Mouse (Mus musculus) kidney, postnatal 0 days (tissue): ENCODE measurements around the gene Map2k6. TPM values are rescaled to one million over a fixed set of nuclear protein-coding genes. Genes with fewer than 3 reads are reported as not detected.

Experiments
- ATAC-seq: fragments of 200-750 bp; cut with Nextera tagmentation; replicated peaks from 2 replicates; pipeline ENCODE4 v1.8.0; 2017; ENCODE audit warnings: low read depth, moderate number of reproducible peaks, moderate TSS enrichment, moderate library complexity; ENCODE audit not compliant: low FRiP score
- DNase-seq: peaks from one replicate; pipeline ENCODE4 v3.0.0-alpha.2; 2016; ENCODE audit warnings: low spot score
- H3K27ac ChIP-seq: fragments of 300-500 bp; sonication (generic); 2 replicates; pipeline ENCODE4 v1.5.1; 2014; ENCODE audit warnings: mild to moderate bottlenecking
- H3K27me3 ChIP-seq: fragments of 300-500 bp; sonication (generic); 2 replicates; pipeline ENCODE4 v1.6.1; 2014; ENCODE audit warnings: low read length, mixed read lengths; ENCODE audit not compliant: insufficient read depth
- H3K36me3 ChIP-seq: fragments of 300-500 bp; sonication (generic); 2 replicates; pipeline ENCODE4 v1.6.1; 2014; ENCODE audit warnings: low read length, mixed read lengths; ENCODE audit not compliant: insufficient read depth
- H3K4me1 ChIP-seq: fragments of 300-500 bp; sonication (generic); replicated peaks from 2 replicates; pipeline ENCODE4 v1.6.1; 2014; ENCODE audit warnings: antibody characterized with exemption, low read length, mixed read lengths; ENCODE audit not compliant: insufficient read depth
- H3K4me2 ChIP-seq: fragments of 300-500 bp; sonication (generic); 2 replicates; pipeline ENCODE4 v1.6.1; 2014; ENCODE audit warnings: mild to moderate bottlenecking, low read length, moderate library complexity, mixed read lengths
- H3K4me3 ChIP-seq: fragments of 300-500 bp; sonication (generic); replicated peaks from 2 replicates; pipeline ENCODE4 v1.5.1; 2014; ENCODE audit warnings: low read depth, low read length
- H3K9ac ChIP-seq: fragments of 300-500 bp; sonication (generic); 2 replicates; pipeline ENCODE4 v1.6.1; 2014; ENCODE audit warnings: low read depth, low read length
- H3K9me3 ChIP-seq: fragments of 300-500 bp; sonication (generic); replicated peaks from 2 replicates; pipeline ENCODE4 v1.6.1; 2016; ENCODE audit warnings: low read length, inconsistent platforms, mixed read lengths
- CTCF ChIP-seq: IDR thresholded peaks from 2 replicates; pipeline ENCODE4 v1.5.1; 2016; ENCODE audit warnings: antibody characterized with exemption, low read depth, mild to moderate bottlenecking, moderate library complexity
- WGBS: fragments of 180-500 bp; shearing (Covaris S2); extraction: QIAGEN DNeasy Blood & Tissue Kit; methylation state at CpG from one replicate; pipeline ENCODE4 v1.1.7; 2014; 5-methylcytosine and 5-hydroxymethylcytosine counted together
- polyA plus RNA-seq: library from polyadenylated mRNA; unstranded; fragments of >200 nt; fragmentation: Nextera tagmentation; extraction: Ambion mirVana; gene quantifications from 2 replicates; pipeline ENCODE4 v1.2.1, GENCODE M21; 2015

The Map2k6 gene
- polyA plus RNA-seq, 1 experiment from 2014 or later: 12.7 TPM

- no peak overlapping the region for H3K4me2 ChIP-seq
Measured at GRCm38 (mm10) chr11:110429837-110430418, 31.0 kb downstream of the Map2k6 start.

GRCm38 (mm10) chr11:110435839-110436556, 37.1 kb downstream of the Map2k6 start:
- 71% methylated on average over 8 of the region's 8 CpGs for WGBS
- Histone ChIP-seq H3K36me3 (no peaks in the 10 kb centered on the region), H3K4me2 (no peak overlapping the region), H3K27ac (no peak overlapping the region), H3K9me3 (no peaks in the 10 kb centered on the region), H3K4me1 (no peaks in the 10 kb centered on the region), H3K9ac (no peak overlapping the region), H3K4me3 (no peak overlapping the region), H3K27me3 (no peaks in the 10 kb centered on the region)
- no peak for TF ChIP-seq CTCF
- no peak for ATAC-seq
- no peak for DNase-seq

More at GRCm38 (mm10) chr11:110429837-110430418, 31.0 kb downstream of the Map2k6 start:
- Histone ChIP-seq H3K9me3 (no peaks in the 10 kb centered on the region), H3K27ac (no peak overlapping the region), H3K4me3 (no peak overlapping the region), H3K4me1 (0 out of 2 replicates have a peak, but pooled peaks cover 8% of the 10 kb centered on the region), H3K27me3 (no peaks in the 10 kb centered on the region), H3K9ac (no peak overlapping the region), H3K36me3 (no peaks in the 10 kb centered on the region)
- WGBS: 59% methylated on average over 3 of the region's 3 CpGs
- ATAC-seq: no peak
- no peak for TF ChIP-seq CTCF
- no peak for DNase-seq

GRCm38 (mm10) chr11:110436998-110437397, 38.1 kb downstream of the Map2k6 start:
- H3K36me3 ChIP-seq: no peaks in the 10 kb centered on the region

GRCm38 (mm10) chr11:110438135-110438534, 39.2 kb downstream of the Map2k6 start:
- H3K4me3 ChIP-seq: no peak overlapping the region
- no peak for TF ChIP-seq CTCF
- no peaks in the 10 kb centered on the region for H3K4me1 ChIP-seq
- no peaks in the 10 kb centered on the region for H3K36me3 ChIP-seq
- no peak for ATAC-seq
- no peaks in the 10 kb centered on the region for H3K27me3 ChIP-seq
- no peaks in the 10 kb centered on the region for H3K9me3 ChIP-seq
- DNase-seq: no peak
- H3K4me2 ChIP-seq: no peak overlapping the region
- 92% methylated on average over 3 of the region's 3 CpGs for WGBS
- no peak overlapping the region for H3K9ac ChIP-seq
- no peak overlapping the region for H3K27ac ChIP-seq

More at GRCm38 (mm10) chr11:110436998-110437397, 38.1 kb downstream of the Map2k6 start:
- Histone ChIP-seq H3K27me3 (no peaks in the 10 kb centered on the region), H3K4me3 (no peak overlapping the region), H3K4me2 (no peak overlapping the region), H3K4me1 (no peaks in the 10 kb centered on the region), H3K9me3 (no peaks in the 10 kb centered on the region), H3K27ac (no peak overlapping the region), H3K9ac (no peak overlapping the region)
- no peak for TF ChIP-seq CTCF
- no peak for ATAC-seq
- no peak for DNase-seq
- WGBS: 82% methylated on average over 12 of the region's 12 CpGs

- no peak for TF ChIP-seq CTCF
- Histone ChIP-seq H3K27ac (no peak overlapping the region), H3K9ac (no peak overlapping the region), H3K4me2 (no peak overlapping the region), H3K9me3 (no peaks in the 10 kb centered on the region), H3K36me3 (no peaks in the 10 kb centered on the region), H3K4me1 (no peaks in the 10 kb centered on the region), H3K27me3 (no peaks in the 10 kb centered on the region), H3K4me3 (no peak overlapping the region)
- 27% methylated on average over 4 of the region's 4 CpGs for WGBS
- DNase-seq: no peak
- ATAC-seq: no peak
Measured at GRCm38 (mm10) chr11:110438700-110439296, 39.9 kb downstream of the Map2k6 start.

- H3K36me3 ChIP-seq: no peaks in the 10 kb centered on the region
- H3K9me3 ChIP-seq: no peaks in the 10 kb centered on the region
- H3K27ac ChIP-seq: no peak overlapping the region
- H3K4me3 ChIP-seq: no peak overlapping the region
- H3K4me1 ChIP-seq: no peaks in the 10 kb centered on the region
- ATAC-seq (no peak), DNase-seq (peak; percentile 42)
- H3K4me2 ChIP-seq: no peak overlapping the region
- H3K9ac ChIP-seq: no peak overlapping the region
- TF ChIP-seq CTCF: no peak
- 29% methylated on average over 7 of the region's 7 CpGs for WGBS
- H3K27me3 ChIP-seq: no peaks in the 10 kb centered on the region
Measured at GRCm38 (mm10) chr11:110439354-110439753, 40.4 kb downstream of the Map2k6 start.
